Mouse (Mus musculus) NIH3T3 (cell line): ENCODE measurements around the gene Slc25a26.
A peak's percentile ranks its signal among the peaks of the same experiment; 100 is the strongest.

ENCODE experiments used
- DNase-seq: peaks from one replicate; pipeline ENCODE4 v3.0.0-alpha.2; 2012; ENCODE audit warnings: low read depth

Slc25a26 gene

DNA sequence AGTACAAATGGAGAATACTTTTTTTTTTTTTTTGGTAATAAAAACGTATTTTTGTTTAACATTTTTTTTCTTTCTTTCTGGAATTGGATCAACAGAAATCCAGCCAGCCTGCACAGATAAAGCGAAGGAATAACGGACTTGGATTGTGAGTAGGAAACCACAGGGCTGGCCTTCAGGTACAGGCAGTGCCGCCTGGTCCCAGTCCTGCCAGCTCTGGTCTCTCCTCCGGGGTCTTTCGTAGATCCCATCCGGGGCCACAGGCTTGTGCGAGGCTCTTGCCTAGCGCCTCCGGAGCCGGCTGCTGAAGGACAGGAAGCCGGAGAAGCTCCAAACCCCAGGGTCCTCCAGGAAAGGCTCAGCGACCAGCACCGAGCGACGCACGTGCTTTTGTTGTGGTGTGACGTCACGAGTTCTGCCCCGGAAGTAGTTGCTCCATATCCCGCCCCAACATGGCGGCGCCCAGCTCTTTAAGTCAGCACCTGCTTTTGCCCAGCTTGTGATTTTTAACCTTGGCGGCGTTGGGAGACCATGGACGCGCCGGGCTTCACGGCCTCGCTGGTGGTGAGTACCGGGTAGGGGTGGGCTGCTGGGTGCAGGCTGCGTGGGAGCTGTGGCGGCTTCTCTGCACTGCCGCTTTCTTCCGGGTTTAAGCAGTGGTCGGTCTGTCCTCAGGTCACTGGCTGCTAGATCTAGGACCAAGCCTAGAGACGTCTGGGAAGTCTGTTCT is at the start of gene Slc25a26:
Gene Slc25a26 (plus strand): TSS at position 435 of the 727 bp plus-strand sequence.
- peak; percentile 94 for DNase-seq

DNA sequence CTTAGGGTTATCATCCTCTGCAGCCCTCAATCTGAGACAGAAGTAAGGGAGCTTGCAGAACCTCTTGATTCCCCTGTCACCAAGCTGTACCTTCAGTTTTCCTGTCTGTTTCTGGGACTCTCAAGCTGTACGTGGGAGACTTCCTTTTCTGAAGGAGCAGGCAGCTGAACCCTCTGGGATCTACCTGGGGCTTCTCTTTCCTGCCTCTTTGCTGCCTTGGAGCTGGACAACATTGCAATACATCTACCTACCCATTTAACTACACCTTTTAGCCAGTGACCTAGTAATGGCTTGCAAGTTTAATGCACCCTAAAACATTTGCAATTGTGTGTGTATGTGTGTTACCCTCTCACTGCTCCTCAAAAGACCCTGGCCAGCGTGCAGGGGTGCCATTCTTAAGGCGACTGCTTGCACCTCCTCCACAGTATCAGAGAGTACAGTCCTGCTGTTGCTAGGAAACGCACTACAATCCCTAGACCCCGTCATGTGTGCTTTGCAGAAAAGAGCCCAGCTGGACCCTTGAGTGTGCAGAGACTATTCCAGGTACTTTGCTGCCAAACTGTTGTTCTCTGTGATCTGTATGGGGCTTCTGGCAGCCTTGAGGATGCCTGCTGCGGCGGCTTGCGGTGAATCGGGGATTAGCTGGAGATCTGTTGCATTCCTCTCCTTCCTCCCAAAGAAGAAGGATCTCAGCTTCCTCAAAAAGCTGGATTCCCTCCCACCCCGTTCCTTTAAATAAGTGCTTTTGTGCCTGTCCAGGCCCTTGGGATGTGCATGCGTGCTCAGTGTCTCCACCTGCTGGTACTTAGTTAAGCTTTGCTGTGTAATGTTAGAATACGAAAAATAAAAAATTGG is 35.9 kb upstream of the Slc25a26 start:
- DNase-seq: peak; percentile 89

DNA sequence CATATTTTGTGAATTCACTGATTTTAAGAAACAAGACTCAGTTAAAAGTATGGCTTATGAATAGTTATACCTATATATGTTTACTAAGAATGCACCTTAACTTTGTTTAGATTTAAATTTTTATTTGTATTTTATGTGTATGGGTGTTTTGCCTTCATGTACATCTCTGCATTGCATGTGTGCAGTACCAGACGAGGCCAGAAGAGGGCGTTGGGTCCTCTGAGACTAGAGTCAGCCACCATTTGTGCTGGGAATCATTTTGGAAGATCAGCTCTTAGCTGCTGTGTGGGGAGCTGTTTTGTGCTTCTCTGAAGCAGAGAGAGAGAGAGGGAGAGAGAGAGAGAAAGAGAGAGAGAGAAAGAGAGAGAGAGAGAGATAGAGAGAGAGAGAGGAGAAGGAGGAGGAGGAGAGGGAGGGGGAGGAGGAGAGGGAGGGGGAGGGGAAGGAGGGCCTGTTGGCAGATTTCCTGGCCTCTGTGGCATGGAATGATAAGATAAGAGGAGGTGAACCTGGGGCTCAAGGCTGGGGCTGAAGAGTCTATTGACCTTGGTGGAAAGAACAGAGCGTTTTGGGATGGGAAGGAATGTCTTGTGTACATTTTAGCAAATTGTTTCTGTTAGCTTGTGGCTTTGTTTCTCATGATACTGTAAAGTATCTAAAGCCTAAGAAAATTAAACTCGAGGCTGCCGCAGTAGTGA is 33.5 kb upstream of the Slc25a26 start:
- DNase-seq: peak; percentile 38

DNA sequence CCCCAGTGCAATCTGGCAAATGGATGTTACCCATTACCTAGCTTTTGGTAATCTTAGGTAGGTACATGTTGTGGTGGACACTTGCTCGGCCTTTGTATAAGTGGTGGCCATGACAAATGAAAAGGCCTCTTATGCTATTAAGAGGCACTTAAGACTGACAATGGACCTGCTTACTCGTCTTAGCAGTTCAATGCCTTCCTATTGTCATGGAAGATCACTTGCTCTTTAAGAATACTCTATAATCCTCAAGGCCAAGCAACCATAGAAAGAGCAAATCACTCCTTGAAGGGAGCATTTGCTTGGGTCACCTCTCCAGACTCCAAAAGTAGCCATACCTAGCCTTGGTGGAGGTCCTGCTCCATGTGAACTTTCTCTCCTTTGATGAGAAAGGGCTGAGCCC is 7.4 kb upstream of the Slc25a26 start:
- no peak for DNase-seq

DNA sequence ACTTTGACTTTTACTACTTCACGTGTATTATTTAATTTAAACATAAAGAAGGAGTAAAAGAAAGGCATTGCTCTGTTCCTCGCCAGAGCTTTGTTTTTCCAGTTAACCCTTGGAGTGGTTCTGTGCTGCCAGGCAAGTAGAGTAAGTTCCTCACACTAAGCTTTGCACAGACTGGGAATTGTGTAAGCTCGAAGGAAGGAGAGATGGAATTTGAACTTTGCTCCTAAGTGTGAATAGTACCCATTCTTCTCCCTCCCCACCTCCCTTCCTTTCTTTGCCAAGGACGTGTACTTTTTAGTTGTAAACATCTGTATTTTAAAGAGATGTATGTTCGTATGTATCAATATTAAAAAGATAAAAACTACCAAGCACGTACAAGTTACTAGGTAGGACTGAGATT is 3.8 kb downstream of the Slc25a26 start:
- no peak for DNase-seq

DNA sequence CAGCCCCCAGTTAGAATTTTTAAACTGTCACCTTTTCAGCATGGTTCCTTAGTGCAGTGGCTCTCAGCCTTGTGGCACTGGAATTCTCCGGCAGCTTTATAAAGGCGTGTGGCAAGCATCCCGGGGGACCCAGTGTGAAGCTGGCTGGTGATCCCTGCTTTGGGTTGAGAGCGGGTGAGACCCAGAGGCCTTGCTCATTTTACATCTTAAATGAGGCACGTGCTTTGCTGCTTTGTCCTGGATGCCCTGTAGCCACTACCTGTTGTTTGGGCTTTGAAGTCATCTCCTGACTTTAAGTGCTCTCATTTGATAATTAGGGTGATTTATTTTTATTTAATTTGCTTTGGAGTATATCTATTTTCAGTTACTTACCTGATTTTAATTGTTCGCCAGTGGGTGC is 7.8 kb downstream of the Slc25a26 start:
- DNase-seq: no peak

DNA sequence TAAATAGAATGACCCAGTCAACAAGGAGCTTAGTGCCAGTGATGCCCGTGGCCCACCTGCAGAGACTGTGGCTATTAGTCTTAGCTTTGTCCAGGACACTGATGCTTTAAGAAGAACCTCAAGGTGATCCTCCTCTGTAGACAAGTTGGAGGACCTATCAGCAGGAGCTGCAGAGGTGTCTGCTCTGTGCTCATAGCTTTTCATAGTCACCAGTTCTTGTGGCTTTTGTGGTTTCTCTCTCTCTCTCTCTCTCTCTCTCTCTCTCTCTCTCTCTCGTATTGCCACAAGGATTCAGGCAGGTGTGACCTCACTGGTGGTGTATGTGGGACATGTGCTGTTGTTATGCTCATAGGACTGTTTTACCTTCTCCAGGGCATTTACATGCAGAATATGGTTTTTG is 8.7 kb downstream of the Slc25a26 start:
- no peak for DNase-seq

DNA sequence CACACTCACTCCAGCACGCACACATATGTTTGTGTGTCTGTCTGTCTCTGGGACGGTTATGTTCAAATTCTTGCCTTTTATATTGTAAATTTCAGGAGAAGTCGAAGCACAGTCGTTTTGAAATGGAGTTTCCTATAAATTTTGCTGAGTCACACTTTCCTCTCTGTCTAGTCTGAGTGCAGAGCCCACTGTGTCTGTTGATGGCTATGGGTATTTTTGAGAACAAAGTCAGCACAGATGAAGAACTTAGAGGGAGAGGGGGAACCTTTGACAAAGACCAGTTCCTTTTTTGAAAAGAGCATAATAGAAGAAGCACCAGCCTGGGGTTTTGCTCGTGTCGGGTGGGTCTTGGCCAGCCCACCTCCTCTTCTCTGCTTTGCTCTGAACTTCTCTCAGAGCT is 9.1 kb downstream of the Slc25a26 start:
- no peak for DNase-seq

DNA sequence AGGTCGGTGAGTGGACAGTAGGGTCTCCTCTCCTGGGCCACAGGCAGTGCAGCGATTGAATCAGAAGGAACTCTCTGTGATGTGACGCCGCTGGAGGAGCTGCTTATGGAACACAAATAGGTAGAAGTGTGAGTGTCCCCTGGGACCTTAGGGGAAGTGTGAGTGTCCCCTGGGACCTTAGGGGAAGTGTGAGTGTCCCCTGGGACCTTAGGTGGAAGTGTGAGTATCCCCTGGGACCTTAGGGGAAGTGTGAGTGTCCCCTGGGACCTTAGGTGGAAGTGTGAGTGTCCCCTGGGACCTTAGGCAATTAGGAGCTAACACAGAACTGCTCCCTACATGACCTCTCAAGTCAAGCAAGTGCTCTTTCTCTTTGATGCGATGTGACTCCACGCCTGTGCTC is 18.0 kb downstream of the Slc25a26 start:
- DNase-seq: no peak

DNA sequence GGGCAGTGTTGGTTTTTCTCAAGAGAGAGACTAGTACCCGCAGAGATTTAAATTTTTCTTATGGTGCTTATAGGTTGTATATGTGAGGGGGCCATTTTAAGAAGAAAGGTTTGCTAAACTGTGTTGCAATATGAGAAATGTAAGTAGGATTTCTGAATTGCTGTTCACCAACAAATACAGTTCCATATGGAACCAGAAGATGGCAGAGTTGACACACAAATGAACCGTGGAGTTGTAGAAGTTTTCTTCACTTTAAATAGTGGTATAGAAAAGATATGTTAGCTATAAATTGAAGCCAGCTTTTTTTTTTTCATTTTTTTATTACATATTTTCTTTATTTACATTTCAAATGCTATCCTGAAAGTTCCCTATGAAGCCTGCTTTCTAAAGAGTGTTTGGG is 24.2 kb downstream of the Slc25a26 start:
- peak; percentile 89 for DNase-seq

DNA sequence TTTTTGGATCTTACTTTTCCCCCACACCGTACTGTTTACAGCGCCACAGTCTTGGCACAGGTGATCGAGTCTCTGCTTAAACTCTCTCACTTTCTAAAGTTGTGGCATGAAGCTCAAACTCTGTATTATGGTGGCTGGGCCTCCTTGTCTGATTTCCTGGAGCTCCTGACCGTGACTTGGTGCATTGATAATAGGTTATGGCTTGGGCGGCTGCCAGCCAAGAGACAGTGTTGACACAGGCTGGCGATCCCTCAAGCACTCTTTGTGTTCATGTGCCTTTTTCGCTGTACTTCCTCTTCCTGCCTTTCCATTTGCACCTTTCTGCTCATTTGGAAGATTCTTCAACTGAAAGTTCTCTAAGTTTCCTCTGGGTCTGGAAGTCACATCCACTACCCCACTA is 30.6 kb downstream of the Slc25a26 start:
- no peak for DNase-seq

DNA sequence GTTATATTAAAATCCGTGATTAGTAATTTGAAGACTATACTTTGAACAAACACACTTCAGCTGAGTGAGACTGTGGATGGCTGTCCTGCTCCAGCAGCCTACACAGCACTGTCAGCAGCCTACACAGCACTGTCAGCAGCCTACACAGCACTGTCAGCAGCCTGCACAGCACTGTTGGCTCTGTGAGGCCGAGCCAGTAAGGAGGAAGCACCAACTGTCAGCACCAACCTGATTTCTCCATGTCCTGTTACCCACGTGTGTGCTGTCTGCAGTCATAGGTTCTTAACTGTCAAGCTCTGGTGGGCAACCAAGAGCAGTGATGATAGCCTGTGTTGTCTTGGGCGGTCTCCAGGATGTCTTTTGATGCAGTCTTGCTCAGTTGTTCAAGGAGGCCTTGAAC is 32.0 kb downstream of the Slc25a26 start:
- DNase-seq: no peak

DNA sequence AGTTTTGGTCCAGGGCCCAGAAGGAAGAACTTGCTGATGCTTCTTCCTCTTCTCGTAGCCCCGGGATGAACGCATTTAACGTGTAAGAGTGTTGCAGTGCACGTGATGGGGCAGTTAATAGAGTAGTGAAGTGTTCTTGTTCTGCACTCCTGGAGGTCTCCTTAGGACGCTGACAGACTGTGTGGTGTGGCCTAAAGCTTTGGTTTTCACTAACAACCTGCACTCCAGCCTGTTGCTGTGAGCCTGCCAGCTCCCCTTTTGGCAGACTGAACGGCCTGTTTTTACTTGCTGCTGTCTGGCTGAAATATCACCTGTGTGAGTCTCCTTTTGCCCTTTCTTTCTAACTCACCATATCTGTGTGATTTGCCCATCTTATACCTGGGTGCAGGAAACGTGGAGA is 36.3 kb downstream of the Slc25a26 start:
- no peak for DNase-seq

DNA sequence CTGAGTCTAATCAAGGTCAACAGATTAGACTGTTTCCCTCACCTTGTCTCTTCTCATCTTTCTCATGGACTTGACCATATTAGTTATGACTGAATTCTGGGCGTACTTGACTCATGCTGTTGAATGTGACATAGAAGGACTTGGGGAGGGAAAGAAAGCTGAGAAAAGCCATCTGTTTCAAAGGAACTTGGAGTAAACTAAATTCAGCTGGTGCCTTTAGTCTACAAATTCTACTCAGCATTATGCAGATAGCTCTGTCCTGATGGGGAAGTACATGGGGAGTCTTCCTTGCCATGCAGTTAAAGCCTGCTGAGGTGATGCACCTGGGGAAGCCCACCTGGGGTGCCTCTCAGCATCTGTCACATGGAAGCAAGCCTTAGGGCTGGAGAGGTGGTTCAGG is 37.5 kb downstream of the Slc25a26 start:
- no peak for DNase-seq

DNA sequence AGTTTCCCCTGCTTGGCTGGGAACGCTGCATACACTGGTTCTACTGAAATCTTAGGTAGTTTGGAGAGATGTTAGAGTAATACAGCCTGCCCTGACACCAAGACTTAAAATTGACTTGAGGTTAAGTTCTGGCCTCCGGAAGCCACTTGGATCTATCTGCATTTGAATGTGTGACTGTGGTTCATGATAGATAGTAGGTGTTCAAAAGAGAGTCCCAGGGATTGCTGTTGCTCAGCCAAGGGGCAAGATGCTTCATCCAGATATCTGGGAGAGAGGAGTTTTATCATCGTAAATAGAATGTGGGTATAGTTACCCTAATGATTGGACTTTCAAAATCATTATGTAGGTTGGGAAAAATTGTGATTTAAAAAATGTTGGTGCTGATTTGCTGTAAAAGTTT is 40.0 kb downstream of the Slc25a26 start:
- DNase-seq: no peak

DNA sequence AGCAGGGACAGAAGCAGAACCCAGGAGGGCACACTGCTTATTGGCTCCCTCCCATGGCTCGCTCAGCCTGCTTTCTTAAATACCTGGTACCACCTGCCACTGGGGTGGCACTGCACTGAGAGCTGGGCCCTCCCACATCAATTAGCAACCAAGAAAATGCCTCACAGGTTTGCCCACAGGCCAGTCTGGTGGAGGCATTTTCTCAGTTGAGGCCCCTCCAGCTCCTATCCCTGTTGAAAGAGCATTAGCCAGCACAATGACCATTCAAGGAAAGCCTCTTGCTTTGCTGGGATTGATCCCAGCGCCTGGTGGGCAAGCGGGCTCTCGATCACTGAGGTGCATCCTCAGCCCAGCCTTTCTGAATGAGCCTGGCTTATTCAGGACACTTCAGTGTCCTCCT is 40.5 kb downstream of the Slc25a26 start:
- no peak for DNase-seq

DNA sequence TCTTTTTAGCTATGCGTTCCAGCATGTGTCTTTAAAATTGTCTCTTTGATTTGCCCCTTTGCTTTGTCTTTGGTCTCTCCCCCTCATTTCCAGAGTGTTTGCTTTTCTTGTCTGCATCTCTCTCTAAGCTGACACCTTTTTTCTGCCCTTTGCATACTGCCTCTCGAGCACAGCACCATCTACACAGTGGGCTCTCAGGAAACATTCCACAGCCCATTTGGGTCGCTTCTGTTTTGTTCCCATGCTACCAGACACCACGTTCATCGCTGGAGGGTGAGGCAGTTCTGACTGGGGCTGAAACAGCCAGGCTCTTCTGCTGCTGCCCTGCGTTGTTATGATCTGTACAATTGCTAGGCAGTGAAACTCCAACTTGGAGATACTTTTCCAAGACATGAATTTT is 41.0 kb downstream of the Slc25a26 start:
- no peak for DNase-seq

DNA sequence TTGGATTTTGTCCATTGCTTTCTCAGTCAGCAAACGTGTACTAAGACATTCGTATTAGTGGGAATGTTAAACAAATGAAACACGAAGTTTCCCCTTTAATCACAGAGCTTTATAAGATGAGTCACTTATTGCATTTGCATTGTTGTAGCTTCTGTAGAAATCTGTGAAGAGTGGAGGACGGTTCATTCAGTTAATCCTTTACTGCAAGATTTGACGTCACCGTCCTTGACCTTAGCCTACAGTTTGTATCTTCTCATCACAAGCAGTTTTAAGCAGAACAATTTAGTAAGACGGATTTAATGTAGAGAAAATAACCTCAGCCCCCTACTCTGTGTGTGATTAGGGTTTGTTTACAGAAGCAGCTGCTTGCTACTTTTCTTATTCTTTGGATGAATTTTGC is 41.7 kb downstream of the Slc25a26 start:
- DNase-seq: no peak

DNA sequence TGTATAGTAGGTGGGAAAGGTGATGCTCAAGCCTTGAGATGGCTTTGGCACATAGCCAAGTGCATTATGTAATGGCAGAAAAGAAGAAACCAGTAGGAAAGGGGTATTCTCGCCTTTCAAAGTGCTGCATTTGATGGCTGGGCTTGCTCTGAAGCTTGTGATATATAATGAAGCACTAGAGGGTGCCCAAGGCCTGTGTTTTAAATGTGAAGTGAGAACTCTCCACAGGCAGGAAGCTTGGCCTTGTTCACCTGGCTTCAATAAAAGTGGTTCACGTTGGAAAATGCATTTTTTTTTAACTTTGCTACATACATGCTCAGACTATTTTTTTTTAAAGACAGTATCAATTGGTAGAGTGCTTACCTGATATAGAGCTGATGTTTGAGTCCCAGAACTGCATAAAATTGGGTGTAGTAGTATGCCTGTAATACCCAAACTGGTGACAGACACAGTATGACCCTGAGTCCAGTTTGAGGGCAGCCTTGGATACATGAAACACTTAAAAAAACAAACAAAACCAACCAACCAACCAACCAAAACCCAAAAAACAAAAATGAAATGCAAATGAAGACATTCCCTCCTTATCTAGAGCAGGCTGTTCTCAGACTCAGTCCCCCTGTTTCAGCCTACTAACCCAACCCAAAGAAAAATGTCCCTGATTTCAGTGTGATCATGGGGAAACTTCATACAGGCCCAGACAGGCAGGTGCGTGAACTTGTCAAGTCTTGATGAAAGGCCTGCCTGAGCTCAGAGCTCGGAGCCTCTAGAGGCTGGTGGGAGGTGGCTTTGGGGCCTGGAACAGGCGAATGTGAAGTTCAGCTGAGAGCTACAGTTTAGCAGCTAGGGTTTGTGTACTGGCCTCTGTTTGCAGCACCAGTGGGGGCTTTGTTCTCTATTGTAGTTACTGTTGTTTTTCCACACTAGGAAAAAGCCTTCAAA is 44.0 kb downstream of the Slc25a26 start:
- peak; percentile 85 for DNase-seq

DNA sequence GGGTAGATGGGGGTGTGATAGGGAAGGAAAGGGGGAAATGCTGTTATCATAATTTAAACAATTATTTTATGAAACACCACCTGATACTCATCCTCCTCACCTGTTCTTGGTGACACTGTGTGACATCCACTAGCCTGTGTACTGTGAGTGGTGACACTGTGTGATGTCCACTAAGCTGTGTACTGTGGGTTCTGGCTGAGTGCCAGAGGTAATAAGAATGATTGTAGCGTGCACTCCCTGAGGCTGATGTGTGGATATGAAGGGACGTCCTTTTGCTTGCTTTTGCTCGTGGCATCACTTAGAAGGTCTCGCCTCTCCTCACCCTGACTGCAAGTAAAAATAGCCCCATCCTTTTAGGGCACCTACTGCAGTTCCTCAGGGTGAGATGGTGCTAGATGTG is 47.1 kb downstream of the Slc25a26 start:
- DNase-seq: no peak

DNA sequence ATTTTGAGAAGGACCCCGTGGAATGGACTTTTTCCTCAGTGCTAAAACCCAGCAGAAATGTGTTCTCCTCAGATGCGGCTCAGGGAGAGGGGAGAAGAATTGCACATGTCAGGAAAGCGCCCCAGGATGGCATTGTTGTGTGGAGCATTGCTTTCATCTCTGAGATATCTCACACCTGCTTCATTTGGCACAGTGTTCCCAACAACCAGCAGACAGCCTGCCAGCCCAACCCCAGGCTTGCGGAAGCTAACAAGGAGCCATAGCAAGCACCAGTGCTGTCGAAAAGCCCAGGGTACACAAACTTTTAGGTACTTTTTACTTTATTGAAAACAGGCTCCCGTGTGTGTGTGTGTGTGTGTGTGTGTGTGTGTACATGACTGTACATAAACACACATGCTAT is 50.2 kb downstream of the Slc25a26 start:
- DNase-seq: no peak

DNA sequence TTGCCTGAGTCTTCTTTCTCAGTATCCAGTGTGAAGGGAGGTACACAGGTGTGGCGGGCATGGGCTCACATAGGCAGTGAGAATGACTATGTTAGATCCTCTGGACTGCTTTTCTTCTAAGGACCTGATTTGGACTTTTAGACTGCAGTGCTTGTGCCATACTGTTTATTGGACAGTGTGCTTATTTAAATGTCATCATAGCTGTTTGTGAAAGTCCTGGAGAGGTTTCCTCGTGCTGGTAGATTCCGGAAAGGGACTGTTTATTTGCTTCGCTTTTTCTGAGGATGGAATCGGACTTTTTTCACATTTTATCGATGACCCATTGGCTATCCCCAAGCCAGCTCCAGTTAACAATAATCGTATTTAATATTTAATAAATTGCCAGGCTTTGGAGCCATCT is 50.7 kb downstream of the Slc25a26 start:
- no peak for DNase-seq
